Mouse (Mus musculus) CD4-positive naive resting alpha-beta T cell, adult 57 days (primary cell): ENCODE data around the gene Gabrr1. TPM values are rescaled to one million over a fixed set of nuclear protein-coding genes. Genes with fewer than 3 reads are reported as not detected.

ENCODE experiments used
- total RNA-seq: library from RNA; stranded (reverse); gene quantifications from one replicate; pipeline ENCODE4 v1.2.4, GENCODE M21; 2023

Gene Gabrr1
- total RNA-seq, result not detected

GRCm38 (mm10) chr4:33132221-33132620 lies at the start of gene Gabrr1:
Gene Gabrr1, plus strand, starts transcription at chr4:33132521.

DNA sequence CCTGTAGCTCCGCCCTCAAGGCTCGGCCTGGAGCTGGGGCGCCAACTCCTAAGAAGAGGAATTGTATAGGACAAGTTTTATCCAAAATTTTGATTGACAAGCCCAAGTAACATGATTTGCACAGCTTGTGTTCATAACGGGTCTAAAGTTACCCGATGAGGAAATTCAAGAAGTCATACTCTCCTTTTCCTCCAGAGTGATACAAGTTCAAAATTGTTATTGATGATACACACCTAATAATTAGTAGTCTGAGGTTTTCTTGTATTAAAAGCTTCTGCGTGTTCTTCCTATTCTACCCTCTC lies 57.4 kb downstream of the Gabrr1 start, which contains the start of gene Pm20d2:
Gene Pm20d2 (minus strand): TSS at position 3 of the 302 bp plus-strand sequence.

DNA sequence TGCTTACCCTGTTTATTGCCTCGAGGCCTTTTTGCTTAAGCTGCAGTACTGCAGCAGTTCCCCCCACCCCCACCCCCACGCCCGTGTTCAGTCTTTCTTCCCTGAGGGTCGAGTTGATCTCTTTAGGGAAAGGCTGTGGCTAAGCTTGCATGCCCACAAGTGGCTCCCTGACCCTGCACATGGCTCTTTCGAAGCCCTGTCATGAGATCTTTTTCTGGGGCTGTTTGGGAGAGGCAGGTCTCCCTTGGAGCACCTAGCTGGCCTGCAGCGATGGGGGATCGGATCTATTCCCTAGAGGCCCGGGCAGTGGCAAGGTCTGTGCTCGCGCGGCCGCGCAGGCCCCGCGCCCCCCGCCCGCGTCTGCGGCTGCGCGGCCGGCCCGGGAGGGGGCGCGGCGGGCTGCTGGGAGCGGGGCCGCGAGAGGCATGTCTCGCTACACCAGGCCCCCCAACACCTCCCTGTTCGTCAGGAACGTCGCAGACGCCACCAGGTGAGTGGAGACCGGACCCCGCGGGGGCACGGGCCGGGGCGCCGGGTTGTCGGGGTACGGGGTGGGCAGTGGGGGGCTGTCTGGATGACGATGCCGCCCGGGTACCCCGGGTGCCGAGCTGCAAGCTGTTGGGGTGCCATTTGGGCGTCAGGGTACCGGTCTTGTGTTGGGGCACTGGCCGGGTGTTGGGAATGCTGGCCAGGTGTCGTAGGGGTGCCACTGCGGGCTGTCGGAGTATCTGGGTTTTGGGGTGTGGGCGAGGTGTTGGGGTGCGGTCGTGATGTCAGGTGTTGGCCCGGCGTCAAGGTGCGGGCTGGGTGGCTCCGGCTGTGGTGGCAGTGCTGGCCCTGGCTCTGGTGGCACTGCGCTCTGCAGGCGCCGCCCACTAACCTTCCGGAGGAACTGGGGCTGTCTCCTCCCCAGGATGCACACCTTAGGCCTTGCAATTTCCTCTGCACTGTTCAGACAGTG lies 76.8 kb downstream of the Gabrr1 start, which contains the start of gene Srsf12:
Gene Srsf12 (plus strand): TSS at position 111 of the 961 bp plus-strand sequence.

Other genes starting within 250 kb of the Gabrr1 start
- 4.8 TPM for gene Ankrd6, start 181.7 kb upstream of the Gabrr1 start, total RNA-seq
- gene Rragd, start 149.5 kb upstream of the Gabrr1 start, total RNA-seq, result 4.0 TPM
- gene Ube2j1, start 101.1 kb upstream of the Gabrr1 start, total RNA-seq, result 97.7 TPM
- 6.2 TPM for gene Gabrr2, start 69.5 kb upstream of the Gabrr1 start, total RNA-seq
- not detected for gene Pm20d2, start 57.2 kb downstream of the Gabrr1 start, total RNA-seq
- gene Srsf12, start 76.5 kb downstream of the Gabrr1 start, total RNA-seq, result 1.6 TPM
- 1,061 TPM for gene Pnrc1, start 157.6 kb downstream of the Gabrr1 start, total RNA-seq
- gene Rngtt, start 177.8 kb downstream of the Gabrr1 start, total RNA-seq, result 69.2 TPM